Mouse (Mus musculus) kidney, embryonic 16.5 days (tissue): ENCODE measurements at regions not wholly inside any gene's neighbourhood (a gene's known extent, or its start where the extent isn't known, plus 50 kb on each side); places are given as distances from the start of the nearest gene placed in this dataset.

Experiments
- ATAC-seq: fragments of 200-750 bp; cut with Nextera tagmentation; 2 replicates; pipeline ENCODE4 v1.8.0; 2017; ENCODE audit warnings: moderate TSS enrichment; ENCODE audit not compliant: low FRiP score, low TSS enrichment
- H3K27ac ChIP-seq: fragments of 300-500 bp; sonication (generic); 2 replicates; pipeline ENCODE4 v1.5.1; 2014; ENCODE audit warnings: low read length
- H3K27me3 ChIP-seq: fragments of 300-500 bp; sonication (generic); 2 replicates; pipeline ENCODE4 v1.6.1; 2014; ENCODE audit warnings: low read length, control low read depth, mixed read lengths; ENCODE audit not compliant: insufficient read depth
- H3K36me3 ChIP-seq: fragments of 300-500 bp; sonication (generic); 2 replicates; pipeline ENCODE4 v1.6.1; 2014; ENCODE audit warnings: low read length, control low read depth, mixed read lengths; ENCODE audit not compliant: insufficient read depth
- H3K4me1 ChIP-seq: fragments of 300-500 bp; sonication (generic); 2 replicates; pipeline ENCODE4 v1.6.1; 2014; ENCODE audit warnings: low read length, control low read depth, mixed read lengths; ENCODE audit not compliant: insufficient read depth
- H3K4me2 ChIP-seq: fragments of 300-500 bp; sonication (generic); replicated peaks from 2 replicates; pipeline ENCODE4 v1.6.1; 2014; ENCODE audit warnings: low read depth, low read length
- H3K4me3 ChIP-seq: fragments of 300-500 bp; sonication (generic); 2 replicates; pipeline ENCODE4 v1.5.1; 2014; ENCODE audit warnings: mild to moderate bottlenecking, low read length
- H3K9ac ChIP-seq: fragments of 300-500 bp; sonication (generic); replicated peaks from 2 replicates; pipeline ENCODE4 v1.6.1; 2014; ENCODE audit warnings: low read length
- H3K9me3 ChIP-seq: fragments of 300-500 bp; sonication (generic); 2 replicates; pipeline ENCODE4 v1.6.1; 2016; ENCODE audit warnings: low read length, control low read depth
- WGBS: fragments of 180-500 bp; shearing (Covaris S2); extraction: QIAGEN DNeasy Blood & Tissue Kit; methylation state at CpG from one replicate; pipeline ENCODE4 v1.1.7; 2014; 5-methylcytosine and 5-hydroxymethylcytosine counted together

DNA sequence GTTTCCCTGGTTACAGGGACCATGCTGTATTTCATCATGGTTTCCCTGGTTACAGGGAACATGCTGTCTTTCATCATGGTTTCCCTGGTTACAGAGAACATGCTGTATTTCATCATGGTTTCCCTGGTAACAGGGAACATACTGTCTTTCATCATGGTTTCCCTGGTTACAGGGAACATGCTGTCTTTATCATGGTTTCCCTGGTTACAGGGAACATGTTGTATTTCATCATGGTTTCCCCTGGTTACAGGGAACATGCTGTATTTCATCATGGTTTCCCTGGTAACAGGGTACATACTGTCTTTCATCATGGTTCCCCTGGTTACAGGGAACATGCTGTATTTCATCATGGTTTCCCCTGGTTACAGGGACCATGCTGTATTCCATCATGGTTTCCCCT is 1579.5 kb downstream of the 4930444P10Rik start:
- no peak overlapping the region for H3K4me3 ChIP-seq
- ATAC-seq: no peak

DNA sequence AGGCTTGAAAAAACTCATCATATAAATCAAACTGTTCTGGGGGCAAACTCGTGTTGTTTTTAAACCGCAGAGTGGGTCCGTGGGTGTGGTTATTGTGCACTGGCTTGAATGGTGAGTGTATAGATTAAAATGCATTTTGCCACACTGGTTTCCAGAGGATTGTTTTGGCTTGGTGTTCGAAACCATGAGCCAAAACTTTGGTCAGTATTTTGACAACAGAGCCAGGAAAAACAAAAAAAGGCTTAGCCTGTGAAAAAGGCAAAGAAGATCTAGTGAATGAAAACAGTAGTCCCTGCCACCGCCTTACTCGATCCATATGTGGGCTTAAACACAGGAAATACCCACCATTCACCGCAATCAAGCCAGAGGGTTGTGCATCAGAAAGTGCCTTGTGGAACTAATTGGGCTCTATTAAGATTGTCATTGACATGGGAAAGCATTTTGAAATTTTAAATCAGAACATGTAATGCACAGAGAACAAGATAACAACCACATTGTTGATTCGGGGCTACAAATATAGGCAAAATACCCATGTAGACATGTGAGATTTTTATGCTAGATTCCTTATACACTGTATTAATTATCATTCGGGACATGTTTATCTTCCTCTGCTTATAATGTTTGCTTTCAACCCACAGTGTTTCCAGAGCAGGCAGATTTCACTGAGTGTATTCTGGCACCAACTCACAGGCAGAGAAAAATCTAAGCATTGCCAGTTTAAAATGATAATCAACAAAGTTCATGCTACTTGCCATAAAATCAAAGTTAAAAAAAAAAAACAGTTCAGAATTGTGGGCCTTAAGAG is 1580.4 kb downstream of the 4930444P10Rik start:
- no peak for ATAC-seq
- Histone ChIP-seq H3K36me3 (no peaks in the 10 kb centered on the region), H3K4me2 (no peak overlapping the region), H3K9me3 (no peaks in the 10 kb centered on the region), H3K27ac (no peak overlapping the region), H3K4me1 (no peaks in the 10 kb centered on the region), H3K4me3 (no peak overlapping the region), H3K9ac (no peak overlapping the region), H3K27me3 (peaks cover 16% of the 10 kb centered on the region)
- 46% methylated on average over 9 of the region's 9 CpGs for WGBS

More for the DNA sequence above, 1579.5 kb downstream of the 4930444P10Rik start:
- no peaks in the 10 kb centered on the region for H3K36me3 ChIP-seq
- no peak overlapping the region for H3K27ac ChIP-seq
- no peaks in the 10 kb centered on the region for H3K4me1 ChIP-seq
- H3K9ac ChIP-seq: no peak overlapping the region
- no peak overlapping the region for H3K4me2 ChIP-seq
- H3K9me3 ChIP-seq: no peaks in the 10 kb centered on the region
- H3K27me3 ChIP-seq: peaks cover 6% of the 10 kb centered on the region; the same call in 1 of the 2 replicates

DNA sequence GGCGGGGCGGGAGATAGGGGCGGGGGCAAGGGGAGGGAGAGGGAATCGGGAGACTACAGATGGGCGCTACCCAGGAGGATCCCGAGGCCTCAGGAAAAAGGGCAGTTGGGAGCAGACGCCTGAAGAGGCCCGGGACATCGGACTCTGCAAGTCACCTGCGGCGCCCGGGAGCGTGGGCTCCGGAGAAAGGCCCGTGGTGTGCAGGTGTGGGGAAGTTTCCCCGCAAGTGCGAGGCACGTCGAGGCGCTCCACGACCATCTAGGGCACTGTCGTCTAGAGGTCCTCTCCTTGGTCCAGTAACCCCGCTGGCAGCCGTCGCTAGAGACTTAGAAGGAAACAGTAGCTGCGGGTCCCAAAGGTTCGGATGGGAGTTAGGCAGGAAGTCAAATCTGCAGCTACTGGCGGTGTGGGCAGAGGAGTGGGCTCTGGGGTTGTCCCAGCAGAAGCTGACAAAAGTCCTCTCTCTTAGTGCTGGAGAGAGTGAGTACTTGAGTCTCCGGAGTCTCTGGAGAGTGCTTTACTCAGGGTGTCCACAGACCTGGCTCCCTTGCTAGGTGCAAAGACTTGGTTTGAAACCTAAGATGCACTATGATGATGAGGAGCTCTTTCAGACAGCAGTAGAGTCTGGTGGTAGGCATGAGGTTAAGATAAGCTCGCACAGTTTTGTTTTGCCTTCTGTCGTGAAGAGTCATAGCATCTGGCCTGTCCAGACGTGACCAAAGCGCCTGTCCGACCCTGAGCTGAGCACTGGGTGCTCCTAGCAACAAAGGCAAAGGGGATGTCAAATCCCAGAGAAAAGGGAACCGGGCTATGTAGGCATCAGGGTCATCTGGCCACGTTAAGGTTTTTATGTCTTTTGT is 1586.1 kb downstream of the 4930444P10Rik start:
- ATAC-seq: peak; percentile 80
- Histone ChIP-seq H3K4me2 (peak overlapping the region; percentile 67), H3K27ac (no peak overlapping the region), H3K9me3 (no peaks in the 10 kb centered on the region), H3K4me1 (peaks cover 13% of the 10 kb centered on the region), H3K9ac (peak overlapping the region; percentile 48), H3K4me3 (peak overlapping the region; percentile 48), H3K36me3 (no peaks in the 10 kb centered on the region), H3K27me3 (peaks cover 44% of the 10 kb centered on the region)
- 2% methylated on average over 34 of the region's 36 CpGs for WGBS

DNA sequence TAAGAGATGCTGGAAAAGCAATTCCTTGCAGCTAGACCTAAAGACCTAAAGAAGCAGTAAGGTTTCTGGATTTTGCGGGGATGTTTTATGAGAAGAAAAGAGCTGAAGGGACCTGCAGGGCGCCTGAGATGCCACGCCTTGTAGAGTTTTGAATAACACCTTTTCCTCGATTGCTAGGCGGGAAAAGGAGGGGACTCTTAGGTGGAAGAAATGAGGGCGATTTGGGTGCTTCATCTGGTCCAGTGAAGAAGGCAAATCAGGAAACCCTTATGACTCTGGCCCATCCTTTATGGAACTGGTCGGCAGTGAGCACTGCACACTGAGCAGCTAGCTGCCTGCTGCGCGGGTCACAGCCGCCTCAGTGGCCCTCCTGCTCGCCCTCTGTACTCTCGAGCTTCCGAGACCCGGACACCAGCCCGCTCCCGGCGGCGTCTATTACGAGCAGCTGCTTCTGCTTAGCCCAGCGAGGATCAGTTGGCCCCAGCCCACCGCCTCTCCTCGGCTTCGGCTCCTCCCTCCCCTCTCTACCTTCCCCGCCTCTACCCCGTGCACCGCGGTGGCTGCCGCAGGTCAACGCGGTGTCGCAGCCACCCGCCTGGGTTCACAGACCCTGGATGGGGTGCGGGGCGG is 1586.8 kb downstream of the 4930444P10Rik start:
- Histone ChIP-seq H3K36me3 (no peaks in the 10 kb centered on the region), H3K27ac (no peak overlapping the region), H3K9me3 (no peaks in the 10 kb centered on the region), H3K4me3 (peak overlapping the region; percentile 48), H3K4me2 (peak overlapping the region; percentile 67), H3K9ac (peak overlapping the region; percentile 48), H3K27me3 (peaks cover 44% of the 10 kb centered on the region), H3K4me1 (peaks cover 13% of the 10 kb centered on the region)
- WGBS: 1% methylated on average over 32 of the region's 34 CpGs
- peak; percentile 95 for ATAC-seq

DNA sequence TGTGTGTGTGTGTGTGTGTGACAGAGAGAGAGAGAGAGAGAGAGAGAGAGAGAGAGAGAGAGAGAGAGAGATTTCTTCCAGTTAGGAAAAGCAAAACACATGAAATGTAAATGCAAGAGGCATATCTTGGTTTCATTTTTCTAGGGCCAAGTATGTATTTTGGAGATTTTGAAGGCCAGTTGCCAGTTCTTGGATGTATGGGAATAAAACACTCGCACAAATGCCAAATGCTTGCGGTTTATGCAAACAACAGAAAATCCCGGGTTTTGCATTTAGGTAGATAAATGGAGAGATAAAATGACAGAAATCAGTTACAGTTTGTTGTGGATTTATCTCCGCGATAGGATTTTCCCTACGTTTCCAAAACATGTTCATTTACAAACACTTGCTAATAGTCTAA is 1587.4 kb downstream of the 4930444P10Rik start:
- H3K36me3 ChIP-seq: no peaks in the 10 kb centered on the region
- whole genome bisulfite sequencing: 17% methylated on average over 6 of the region's 6 CpGs
- peaks cover 44% of the 10 kb centered on the region for H3K27me3 ChIP-seq
- peak overlapping the region; percentile 67 for H3K4me2 ChIP-seq
- H3K9ac ChIP-seq: no peak overlapping the region
- H3K4me1 ChIP-seq: peaks cover 13% of the 10 kb centered on the region
- no peak for ATAC-seq
- H3K9me3 ChIP-seq: no peaks in the 10 kb centered on the region
- peak overlapping the region; percentile 48; the same call in 1 of the 2 replicates for H3K4me3 ChIP-seq
- H3K27ac ChIP-seq: no peak overlapping the region

DNA sequence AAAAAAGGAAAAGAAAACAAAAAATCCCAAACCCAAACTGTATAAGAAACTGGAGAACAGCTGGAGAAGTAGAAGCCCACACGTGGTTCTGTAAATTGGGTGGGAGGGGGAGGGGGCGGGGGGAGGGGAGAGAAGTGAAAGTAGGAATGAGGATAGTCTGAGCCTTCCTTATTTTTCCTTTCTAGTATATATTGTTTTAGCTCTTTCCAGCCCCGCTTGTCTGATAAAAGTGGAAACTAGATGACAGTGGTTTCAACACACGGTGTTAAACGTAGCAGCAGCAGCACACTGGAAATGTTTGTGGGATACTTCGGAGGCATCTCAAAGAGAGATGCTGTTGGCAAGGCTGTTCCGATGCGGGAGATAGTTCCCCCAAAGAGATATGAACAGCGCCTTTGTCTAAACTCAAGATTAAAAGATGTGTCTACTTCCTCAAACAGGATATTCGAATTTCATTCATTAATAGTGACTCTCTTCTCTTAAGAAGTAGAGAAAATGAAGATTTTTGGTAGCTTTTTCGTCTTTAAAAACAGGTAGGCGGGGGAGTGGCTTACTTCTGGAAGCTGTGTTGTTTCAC is 1588.3 kb downstream of the 4930444P10Rik start:
- H3K9ac ChIP-seq: no peak overlapping the region
- H3K4me2 ChIP-seq: peak overlapping the region; percentile 43
- peaks cover 43% of the 10 kb centered on the region for H3K27me3 ChIP-seq
- H3K4me3 ChIP-seq: peak overlapping the region; percentile 29; the same call in 1 of the 2 replicates
- no peaks in the 10 kb centered on the region for H3K9me3 ChIP-seq
- ATAC-seq: no peak
- H3K27ac ChIP-seq: no peak overlapping the region; the same call in 1 of the 2 replicates
- WGBS: 4% methylated on average over 12 of the region's 12 CpGs
- no peaks in the 10 kb centered on the region for H3K36me3 ChIP-seq
- H3K4me1 ChIP-seq: peaks cover 13% of the 10 kb centered on the region

DNA sequence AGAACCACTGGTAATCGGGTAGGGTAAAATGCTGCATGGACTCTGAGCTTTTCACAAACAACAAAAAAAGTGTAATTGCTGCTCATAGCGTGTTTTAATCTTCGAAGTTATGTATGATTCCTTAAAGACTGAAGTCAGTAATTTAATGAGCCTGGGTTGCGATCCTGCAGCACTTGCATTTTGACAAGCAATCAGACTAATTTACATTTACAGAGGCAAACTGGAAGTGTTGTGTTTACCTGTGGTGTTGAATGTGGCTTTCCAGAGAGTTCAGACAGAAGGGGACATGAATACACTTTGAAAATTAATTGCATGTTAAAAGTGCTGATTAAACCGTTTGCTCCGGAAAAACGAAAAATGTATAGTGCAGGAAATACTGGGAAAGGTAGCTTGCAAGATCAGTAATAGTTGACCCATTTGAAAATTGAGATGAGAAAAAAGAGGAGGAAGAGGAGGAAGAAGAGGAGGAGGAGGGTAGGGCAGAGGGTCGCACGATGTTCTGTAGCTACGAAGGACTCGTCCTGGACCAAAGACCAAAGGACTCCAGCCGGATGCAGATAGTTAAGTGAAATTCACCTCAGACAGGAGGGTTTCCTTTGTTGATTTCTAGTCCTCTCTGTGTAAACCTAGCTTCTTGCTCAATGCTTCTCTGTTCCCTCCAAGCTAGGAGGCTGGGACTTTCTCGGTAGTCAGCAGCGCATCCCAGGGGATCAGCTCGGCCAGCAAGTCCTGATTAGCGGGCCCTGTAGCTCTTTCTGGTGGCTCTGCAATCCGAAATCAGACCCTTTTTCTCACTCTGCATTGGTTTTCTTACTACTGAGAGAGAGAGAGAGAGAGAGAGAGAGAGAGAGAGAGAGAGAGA is 1589.0 kb downstream of the 4930444P10Rik start:
- Histone ChIP-seq H3K9ac (no peak overlapping the region), H3K9me3 (no peaks in the 10 kb centered on the region), H3K27ac (peak overlapping the region; percentile 32), H3K36me3 (no peaks in the 10 kb centered on the region), H3K4me1 (peaks cover 13% of the 10 kb centered on the region), H3K4me3 (peak overlapping the region; percentile 22), H3K4me2 (peak overlapping the region; percentile 43), H3K27me3 (peaks cover 39% of the 10 kb centered on the region)
- 4% methylated on average over 17 of the region's 17 CpGs for WGBS
- ATAC-seq: no peak

DNA sequence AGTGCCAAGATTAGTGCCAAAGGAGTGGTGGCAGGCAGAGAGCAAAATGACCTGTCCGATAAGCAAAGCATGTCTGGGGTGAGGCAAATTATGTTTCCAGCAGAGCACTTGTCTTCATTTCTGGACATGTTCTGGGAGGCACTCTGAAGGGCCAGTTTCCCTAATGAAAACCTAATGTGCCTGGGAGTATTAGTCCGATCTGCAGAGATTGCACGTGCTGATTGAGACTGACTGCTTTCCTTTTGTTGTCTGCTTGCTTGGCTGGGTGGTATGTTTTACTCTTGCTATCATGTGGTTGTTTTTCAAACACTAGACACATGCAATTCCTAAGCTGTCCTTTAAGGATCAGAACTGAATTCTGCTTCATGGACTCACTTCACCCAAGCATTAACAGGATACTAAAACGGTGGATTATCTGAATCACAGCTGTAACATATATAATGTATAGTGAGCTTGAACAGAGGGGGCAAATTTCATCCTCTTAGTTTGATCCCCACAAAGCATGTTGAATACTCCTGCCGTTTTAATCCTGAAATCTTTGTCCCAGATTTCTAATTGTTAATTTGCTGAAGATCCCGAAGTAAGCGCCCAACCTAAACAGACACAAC is 1589.8 kb downstream of the 4930444P10Rik start:
- Histone ChIP-seq H3K4me2 (no peak overlapping the region), H3K4me3 (no peak overlapping the region), H3K9me3 (no peaks in the 10 kb centered on the region), H3K27ac (no peak overlapping the region), H3K27me3 (peaks cover 34% of the 10 kb centered on the region), H3K36me3 (no peaks in the 10 kb centered on the region), H3K9ac (no peak overlapping the region), H3K4me1 (peaks cover 13% of the 10 kb centered on the region)
- 20% methylated on average over 7 of the region's 7 CpGs for WGBS
- no peak for ATAC-seq
